Mouse (Mus musculus) heart, adult 2 months (tissue): ENCODE results near the gene Disp3. TPM values are rescaled to one million over a fixed set of nuclear protein-coding genes. Genes with fewer than 3 reads are reported as not detected.

Experiments
- DNase-seq, 2 experiments: peaks; one replicate each; pipeline ENCODE4 v3.0.0; 2021
- H3K27ac ChIP-seq: fragments of 200-600 bp; 2 replicates; pipeline ENCODE4 v1.8.1; 2022
- H3K27me3 ChIP-seq: fragments of 200-500 bp; 2 replicates; pipeline ENCODE4 v1.6.1; 2012; ENCODE audit warnings: mild to moderate bottlenecking, low read length, inconsistent platforms, mixed read lengths; ENCODE audit not compliant: control insufficient read depth, insufficient read depth
- H3K36me3 ChIP-seq: fragments of 200-500 bp; 2 replicates; pipeline ENCODE4 v1.6.1; 2012; ENCODE audit warnings: low read length, inconsistent platforms; ENCODE audit not compliant: control insufficient read depth, insufficient read depth
- H3K4me1 ChIP-seq: fragments of 200-500 bp; 2 replicates; pipeline ENCODE4 v1.6.1; 2011; ENCODE audit warnings: low read length; ENCODE audit not compliant: control insufficient read depth, insufficient read depth
- H3K4me3 ChIP-seq: fragments of 200-600 bp; 2 replicates; pipeline ENCODE4 v1.8.1; 2022
- H3K79me2 ChIP-seq: fragments of 200-500 bp; replicated peaks from 2 replicates; pipeline ENCODE4 v1.6.1; 2012; ENCODE audit warnings: mild to moderate bottlenecking, inconsistent platforms, low read length, moderate library complexity, mixed read lengths; ENCODE audit not compliant: control insufficient read depth, insufficient read depth
- H3K9ac ChIP-seq: fragments of 200-500 bp; 2 replicates; pipeline ENCODE4 v1.6.1; 2012; ENCODE audit warnings: low read depth, mild to moderate bottlenecking, control low read depth, inconsistent platforms, low read length, mixed read lengths
- CTCF ChIP-seq: fragments of 200-600 bp; IDR thresholded peaks from 2 replicates; pipeline ENCODE4 v1.8.1; 2022; ENCODE audit warnings: antibody characterized with exemption, mild to moderate bottlenecking, moderate library complexity
- EP300 ChIP-seq: fragments of 200-500 bp; IDR thresholded peaks from 2 replicates; pipeline ENCODE4 v1.6.1; 2011; ENCODE audit warnings: low read depth, low read length, control low read depth; ENCODE audit not compliant: insufficient read depth
- POLR2A ChIP-seq: fragments of 200-500 bp; IDR thresholded peaks from 2 replicates; pipeline ENCODE4 v1.6.1; 2011; ENCODE audit warnings: mild to moderate bottlenecking, low read depth, low read length, control low read depth; ENCODE audit not compliant: insufficient read depth
- WGBS: fragments of 180-500 bp; shearing (Covaris S2); methylation state at CpG from one replicate; pipeline ENCODE4 v1.1.7; 2018; 5-methylcytosine and 5-hydroxymethylcytosine counted together
- intact Hi-C: fragments of 180-260 bp; cut with DNase I; formaldehyde crosslinking; loops from one replicate; pipeline ENCODE4 v1.15.1; 2025
- polyA plus RNA-seq: library from polyadenylated mRNA; depleted of rRNA; stranded (reverse); fragments of >200 nt; gene quantifications from 2 replicates; pipeline ENCODE4 v1.2.3, GENCODE M21; 2012
- total RNA-seq, 2 experiments: library from RNA; stranded (reverse); gene quantifications; 2 replicates each; pipeline ENCODE4 v1.2.3; 2021

The Disp3 gene
- total and polyA plus RNA-seq, 3 experiments, result not detected

GRCm38 (mm10) chr4:148266973-148267507 is 20.7 kb downstream of the Disp3 start:
- Histone ChIP-seq H3K9ac (no peak overlapping the region), H3K36me3 (no peaks in the 10 kb centered on the region), H3K27ac (no peak overlapping the region), H3K79me2 (no peaks in the 10 kb centered on the region), H3K27me3 (no peaks in the 10 kb centered on the region; the same call in 1 of the 2 replicates), H3K4me1 (no peaks in the 10 kb centered on the region), H3K4me3 (no peak overlapping the region)
- intact Hi-C loops, result no loop called here
- DNase-seq, result no peak
- WGBS, result 70% methylated on average over 6 of the region's 6 CpGs
- TF ChIP-seq POLR2A (no peak), CTCF (no peak), EP300 (no peak)

- Histone ChIP-seq H3K27me3 (no peaks in the 10 kb centered on the region), H3K79me2 (no peaks in the 10 kb centered on the region), H3K4me3 (no peak overlapping the region), H3K9ac (no peak overlapping the region), H3K36me3 (no peaks in the 10 kb centered on the region), H3K4me1 (no peaks in the 10 kb centered on the region), H3K27ac (no peak overlapping the region)
- intact Hi-C loops, result no loop called here
- TF ChIP-seq POLR2A, result no peak
- no peak for TF ChIP-seq EP300
- no peak for TF ChIP-seq CTCF
- DNase-seq, result no peak
- 91% methylated on average over 4 of the region's 4 CpGs for WGBS
Observed at GRCm38 (mm10) chr4:148259941-148260340, 27.8 kb downstream of the Disp3 start.

GRCm38 (mm10) chr4:148249341-148249740 is 38.4 kb downstream of the Disp3 start:
- intact Hi-C loops, result no loop called here
- 35% methylated on average over 10 of the region's 10 CpGs for WGBS

GRCm38 (mm10) chr4:148240387-148240786 is 47.4 kb downstream of the Disp3 start:
- Histone ChIP-seq H3K27me3 (no peaks in the 10 kb centered on the region), H3K36me3 (no peaks in the 10 kb centered on the region), H3K9ac (no peak overlapping the region), H3K4me3 (no peak overlapping the region), H3K79me2 (no peaks in the 10 kb centered on the region), H3K27ac (no peak overlapping the region), H3K4me1 (no peaks in the 10 kb centered on the region)
- TF ChIP-seq EP300 (no peak), POLR2A (no peak), CTCF (no peak)
- no peak for DNase-seq
- intact Hi-C loops, result no loop called here
- 80% methylated on average over 9 of the region's 9 CpGs for WGBS

More at GRCm38 (mm10) chr4:148249341-148249740, 38.4 kb downstream of the Disp3 start:
- Histone ChIP-seq H3K9ac (no peak overlapping the region), H3K27ac (no peak overlapping the region), H3K79me2 (no peaks in the 10 kb centered on the region), H3K36me3 (no peaks in the 10 kb centered on the region), H3K27me3 (no peaks in the 10 kb centered on the region), H3K4me1 (no peaks in the 10 kb centered on the region), H3K4me3 (no peak overlapping the region)
- no peak for TF ChIP-seq EP300
- peak; percentile 26; the same call in 1 of the 2 replicates for TF ChIP-seq CTCF
- TF ChIP-seq POLR2A, result no peak
- no peak for DNase-seq

- Histone ChIP-seq H3K36me3 (no peaks in the 10 kb centered on the region), H3K27me3 (no peaks in the 10 kb centered on the region), H3K4me3 (no peak overlapping the region), H3K4me1 (no peaks in the 10 kb centered on the region), H3K27ac (no peak overlapping the region), H3K79me2 (no peaks in the 10 kb centered on the region), H3K9ac (no peak overlapping the region)
- intact Hi-C loops, result no loop called here
- WGBS, result 87% methylated on average over 10 of the region's 10 CpGs
- TF ChIP-seq POLR2A, result no peak
- TF ChIP-seq EP300, result no peak
- TF ChIP-seq CTCF, result no peak
- DNase-seq, result no peak
Observed at GRCm38 (mm10) chr4:148239474-148240130, 48.2 kb downstream of the Disp3 start.

GRCm38 (mm10) chr4:148238919-148239318 is 48.8 kb downstream of the Disp3 start:
- TF ChIP-seq POLR2A (no peak), EP300 (no peak), CTCF (no peak)
- no peak for DNase-seq
- no peaks in the 10 kb centered on the region for H3K27me3 ChIP-seq

More at GRCm38 (mm10) chr4:148238919-148239318, 48.8 kb downstream of the Disp3 start:
- H3K27ac ChIP-seq, result no peak overlapping the region
- 37% methylated on average over 6 of the region's 6 CpGs for WGBS
- H3K4me1 ChIP-seq, result no peaks in the 10 kb centered on the region
- H3K79me2 ChIP-seq, result no peaks in the 10 kb centered on the region
- H3K4me3 ChIP-seq, result no peak overlapping the region
- intact Hi-C loops, result no loop called here
- no peak overlapping the region for H3K9ac ChIP-seq
- no peaks in the 10 kb centered on the region for H3K36me3 ChIP-seq
